Mouse (Mus musculus): ENCODE measurements around the gene 1110017D15Rik.

DNA sequence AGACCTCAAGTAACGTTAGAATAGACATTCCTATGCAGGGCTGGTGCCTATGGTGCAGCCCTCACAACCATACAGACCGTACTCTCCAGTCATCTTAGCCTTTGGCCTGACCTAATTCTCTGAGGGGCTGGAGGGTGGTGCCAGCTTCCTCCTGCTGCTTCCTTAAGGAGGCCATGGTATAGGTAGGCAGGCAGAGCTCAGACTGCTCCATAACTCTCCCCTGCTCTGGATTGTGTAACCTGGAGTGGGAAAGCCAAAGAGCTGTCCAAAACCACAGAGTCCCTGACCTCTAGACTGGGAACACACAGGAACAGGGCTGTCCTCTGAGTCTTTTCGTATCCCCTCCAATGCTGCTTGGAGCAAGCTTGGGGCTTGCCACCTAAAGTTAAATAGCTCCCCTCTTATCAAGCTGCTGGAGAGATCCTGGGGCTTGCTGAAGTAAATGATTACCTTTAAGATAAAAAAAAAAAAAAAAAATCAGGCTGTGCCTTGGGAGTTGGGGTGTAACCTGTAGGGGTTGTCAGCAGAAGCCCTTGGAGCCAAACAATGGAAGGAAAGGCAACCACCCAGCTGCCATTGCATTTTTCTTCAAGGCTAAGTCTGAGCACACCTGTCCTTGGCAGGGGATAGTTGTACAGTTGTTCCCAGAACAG is 23.5 kb downstream of the 1110017D15Rik start:
- TF ChIP-seq CTCF (IDR thresholded peaks at IDR 0.05; ENCODE audit: low read depth, low read length) (no peak), TAL1 (conservative IDR thresholded peaks at IDR 0.05; ENCODE audit: low read depth, low read length) (no peak), GATA1 (IDR thresholded peaks at IDR 0.05; ENCODE audit: borderline replicate concordance, low read length) (no peak), GATA2 (IDR thresholded peaks at IDR 0.05; ENCODE audit: borderline replicate concordance, low read depth, low read length) (no peak), POLR2AphosphoS5 (IDR thresholded peaks at IDR 0.05; ENCODE audit: insufficient replicate concordance, low read depth, low read length) (no peak)

Data from G1E (cell line).